Mouse (Mus musculus) hindbrain, embryonic 14.5 days (tissue): ENCODE measurements around the gene Zgpat. TPM values are rescaled to one million over a fixed set of nuclear protein-coding genes. Genes with fewer than 3 reads are reported as not detected.
A peak's percentile ranks its signal among the peaks of the same experiment; 100 is the strongest.

Source experiments
- ATAC-seq: fragments of 200-750 bp; cut with Nextera tagmentation; 2 replicates; pipeline ENCODE4 v1.8.0; 2017; ENCODE audit warnings: moderate number of reproducible peaks, mild to moderate bottlenecking, moderate TSS enrichment, moderate library complexity; ENCODE audit not compliant: low FRiP score
- DNase-seq: peaks from one replicate; pipeline ENCODE4 v3.0.0-alpha.2; 2015; ENCODE audit warnings: low spot score
- H3K27ac ChIP-seq: fragments of 300-500 bp; sonication (generic); 2 replicates; pipeline ENCODE4 v1.5.1; 2014; ENCODE audit warnings: mild to moderate bottlenecking, moderate library complexity
- H3K27me3 ChIP-seq: fragments of 300-500 bp; sonication (generic); 2 replicates; pipeline ENCODE4 v1.6.1; 2014; ENCODE audit warnings: mild to moderate bottlenecking, low read length, mixed read lengths; ENCODE audit not compliant: control insufficient read depth, insufficient read depth
- H3K36me3 ChIP-seq: fragments of 300-500 bp; sonication (generic); replicated peaks from 2 replicates; pipeline ENCODE4 v1.6.1; 2014; ENCODE audit not compliant: control insufficient read depth, insufficient read depth
- H3K4me1 ChIP-seq: fragments of 300-500 bp; sonication (generic); replicated peaks from 2 replicates; pipeline ENCODE4 v1.6.1; 2014; ENCODE audit warnings: antibody characterized with exemption, low read length, mixed read lengths; ENCODE audit not compliant: control insufficient read depth, insufficient read depth
- H3K4me2 ChIP-seq: fragments of 300-500 bp; sonication (generic); replicated peaks from 2 replicates; pipeline ENCODE4 v1.6.1; 2014; ENCODE audit warnings: mild to moderate bottlenecking, moderate library complexity
- H3K4me3 ChIP-seq: fragments of 300-500 bp; sonication (generic); replicated peaks from 2 replicates; pipeline ENCODE4 v1.5.1; 2014; ENCODE audit warnings: mild to moderate bottlenecking, low read length
- H3K9ac ChIP-seq: fragments of 300-500 bp; sonication (generic); 2 replicates; pipeline ENCODE4 v1.6.1; 2014
- H3K9me3 ChIP-seq: fragments of 300-500 bp; sonication (generic); 2 replicates; pipeline ENCODE4 v1.6.1; 2016; ENCODE audit warnings: low read length; ENCODE audit not compliant: control insufficient read depth
- WGBS: fragments of 180-500 bp; shearing (Covaris S2); extraction: QIAGEN DNeasy Blood & Tissue Kit; methylation state at CpG from one replicate; pipeline ENCODE4 v1.1.7; 2014; 5-methylcytosine and 5-hydroxymethylcytosine counted together
- polyA plus RNA-seq: library from polyadenylated mRNA; unstranded; fragments of >200 nt; fragmentation: Nextera tagmentation; extraction: Ambion mirVana; gene quantifications from 2 replicates; pipeline ENCODE4 v1.2.1, GENCODE M21; 2014

Zgpat gene
- polyA plus RNA-seq, 1 experiment from 2014 or later: 67.6 TPM

DNA sequence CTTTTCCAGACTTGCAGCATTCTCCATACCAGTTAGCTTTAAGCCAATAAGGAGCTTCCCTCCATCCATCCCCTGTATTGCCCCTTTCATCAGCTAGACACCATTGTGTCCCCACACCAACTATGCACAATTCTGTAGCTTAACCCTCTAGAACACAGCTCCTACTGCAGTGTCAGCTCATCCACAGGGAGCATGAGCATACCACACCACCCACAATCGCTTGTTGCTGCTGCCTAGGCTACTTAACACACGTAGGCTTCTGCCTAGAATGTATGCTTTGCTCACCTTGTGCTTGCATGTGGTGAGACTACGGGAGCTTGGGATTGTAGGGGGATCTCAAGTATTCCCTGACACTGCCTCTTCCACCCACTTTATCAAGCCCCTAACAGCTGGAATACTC is 7.9 kb upstream of the Zgpat start:
- H3K9me3 ChIP-seq: no peaks in the 10 kb centered on the region
- 82% methylated on average over 3 of the region's 3 CpGs for WGBS
- H3K4me3 ChIP-seq: no peak overlapping the region
- H3K4me2 ChIP-seq: no peak overlapping the region
- no peak overlapping the region for H3K9ac ChIP-seq
- H3K36me3 ChIP-seq: peaks cover 94% of the 10 kb centered on the region
- H3K27me3 ChIP-seq: no peaks in the 10 kb centered on the region
- ATAC-seq: no peak
- no peaks in the 10 kb centered on the region for H3K4me1 ChIP-seq
- no peak for DNase-seq
- H3K27ac ChIP-seq: no peak overlapping the region

DNA sequence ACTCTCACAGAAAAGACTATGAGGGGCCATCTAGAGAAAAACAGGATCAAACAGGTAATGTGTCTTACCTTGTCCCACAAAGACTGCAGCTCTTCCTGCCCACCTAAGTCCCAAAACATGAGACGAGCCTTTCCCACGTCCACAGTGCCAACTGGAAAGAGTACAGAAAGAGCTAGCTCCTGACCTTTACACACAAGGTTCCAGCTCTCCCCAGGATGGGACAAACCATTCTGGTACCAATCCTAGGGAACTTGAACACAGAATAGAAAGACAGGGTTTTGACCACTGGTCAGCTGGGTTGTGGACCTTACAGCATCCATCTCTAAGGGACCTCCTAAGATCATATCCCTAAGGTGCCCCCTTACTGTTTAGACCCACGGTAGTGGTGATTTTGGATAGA is 782 bp upstream of the Zgpat start:
- no peak for DNase-seq
- Histone ChIP-seq H3K9me3 (no peaks in the 10 kb centered on the region), H3K4me3 (peak overlapping the region; percentile 90), H3K27ac (no peak overlapping the region), H3K27me3 (no peaks in the 10 kb centered on the region), H3K4me1 (peaks cover 35% of the 10 kb centered on the region), H3K9ac (peak overlapping the region; percentile 94), H3K4me2 (peak overlapping the region; percentile 94), H3K36me3 (peaks cover 42% of the 10 kb centered on the region)
- ATAC-seq: no peak
- WGBS: 79% methylated on average over 3 of the region's 3 CpGs

DNA sequence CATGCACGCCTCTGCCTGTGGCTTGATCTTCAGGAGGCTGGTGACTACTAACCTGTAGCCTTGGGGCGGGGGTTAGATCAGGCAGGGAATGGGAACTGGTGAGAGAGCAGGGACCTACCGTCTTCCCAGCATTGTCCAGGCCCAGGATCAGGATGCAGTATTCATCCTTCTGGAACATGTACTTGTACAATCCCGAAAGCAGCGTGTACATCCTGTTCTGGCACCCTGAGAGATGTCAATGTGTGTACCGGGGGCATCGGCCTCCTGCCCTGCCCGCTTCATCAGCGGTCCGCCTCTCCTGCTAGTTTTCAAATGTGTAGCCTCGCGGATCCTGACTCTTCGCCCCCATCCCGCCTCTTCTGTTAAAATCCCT is 255 bp upstream of the Zgpat start:
- Histone ChIP-seq H3K27me3 (no peaks in the 10 kb centered on the region), H3K27ac (peak overlapping the region; percentile 91), H3K4me2 (peak overlapping the region; percentile 94), H3K36me3 (peaks cover 37% of the 10 kb centered on the region), H3K4me3 (peak overlapping the region; percentile 90), H3K9ac (peak overlapping the region; percentile 94), H3K4me1 (peaks cover 35% of the 10 kb centered on the region), H3K9me3 (no peaks in the 10 kb centered on the region)
- 14% methylated on average over 14 of the region's 14 CpGs for WGBS
- DNase-seq (no peak), ATAC-seq (no peak)

DNA sequence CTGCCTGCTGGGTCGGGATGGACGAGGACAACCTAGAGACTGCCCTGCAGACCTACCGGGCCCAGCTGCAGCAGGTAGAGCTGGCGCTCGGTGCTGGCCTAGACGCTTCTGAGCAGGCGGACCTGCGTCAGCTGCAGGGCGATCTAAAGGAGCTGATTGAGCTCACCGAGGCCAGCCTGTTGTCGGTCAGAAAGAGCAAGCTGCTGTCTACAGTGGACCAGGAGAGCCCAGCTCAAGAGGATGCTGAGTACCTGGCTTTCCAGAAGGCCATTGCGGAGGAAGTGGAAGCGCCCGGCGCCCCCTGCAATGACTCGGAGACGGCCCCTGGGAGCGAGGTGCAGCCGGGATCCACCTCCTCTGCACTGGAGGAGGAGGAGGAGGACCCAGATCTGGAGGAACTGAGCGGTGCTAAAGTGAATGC is 937 bp downstream of the Zgpat start:
- H3K27me3 ChIP-seq: no peaks in the 10 kb centered on the region
- peaks cover 35% of the 10 kb centered on the region for H3K36me3 ChIP-seq
- peaks cover 35% of the 10 kb centered on the region for H3K4me1 ChIP-seq
- ATAC-seq: peak; percentile 70
- H3K4me2 ChIP-seq: peak overlapping the region; percentile 94
- H3K4me3 ChIP-seq: peak overlapping the region; percentile 90
- H3K9ac ChIP-seq: peak overlapping the region; percentile 94
- WGBS: 0% methylated on average over 20 of the region's 20 CpGs
- no peak for DNase-seq
- H3K9me3 ChIP-seq: no peaks in the 10 kb centered on the region
- H3K27ac ChIP-seq: peak overlapping the region; percentile 91

DNA sequence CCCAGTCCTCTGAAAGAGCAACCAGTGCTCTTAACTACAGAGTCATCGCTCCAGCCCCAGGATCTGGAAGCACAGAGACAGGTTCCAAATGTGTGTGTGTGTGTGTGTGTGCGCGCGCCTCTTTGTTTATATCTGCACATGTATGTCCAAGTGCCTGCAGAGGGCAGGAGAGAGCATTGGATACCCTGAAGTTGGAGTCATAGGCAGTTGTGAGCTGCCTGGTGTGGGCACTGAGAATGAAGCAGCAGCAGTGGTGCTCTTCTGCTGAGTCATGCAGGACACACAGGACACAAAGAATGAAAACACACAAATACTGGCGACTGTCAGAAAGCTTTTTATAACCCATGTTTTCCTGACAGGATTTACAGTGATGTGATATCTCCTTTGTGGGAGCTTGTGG is 5.3 kb downstream of the Zgpat start:
- no peak overlapping the region for H3K4me2 ChIP-seq
- WGBS: 98% methylated on average over 5 of the region's 5 CpGs
- peaks cover 15% of the 10 kb centered on the region; the same call in 1 of the 2 replicates for H3K36me3 ChIP-seq
- no peak overlapping the region for H3K9ac ChIP-seq
- peaks cover 28% of the 10 kb centered on the region for H3K4me1 ChIP-seq
- ATAC-seq: no peak
- H3K4me3 ChIP-seq: no peak overlapping the region
- no peaks in the 10 kb centered on the region for H3K27me3 ChIP-seq
- no peak overlapping the region for H3K27ac ChIP-seq
- H3K9me3 ChIP-seq: no peaks in the 10 kb centered on the region
- DNase-seq: no peak

DNA sequence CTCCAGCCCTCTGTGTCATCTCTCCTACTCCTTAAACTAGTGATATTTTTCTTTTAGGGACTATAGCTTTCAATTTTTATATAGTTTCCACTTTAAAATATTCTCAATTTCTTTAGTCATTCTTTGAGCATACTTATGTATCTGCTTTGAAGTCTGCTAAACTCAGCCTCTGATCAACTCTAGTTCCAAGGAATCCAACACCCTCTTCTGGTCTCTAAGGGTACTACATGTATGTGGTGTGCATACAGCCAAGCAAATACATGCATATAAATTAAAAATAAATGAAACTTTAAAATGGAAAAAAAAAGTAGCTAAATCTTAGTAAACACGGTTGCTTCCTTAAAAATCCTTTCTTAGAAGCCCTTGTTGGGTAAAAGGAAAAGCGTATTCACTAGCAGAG is 11.1 kb downstream of the Zgpat start:
- H3K27ac ChIP-seq: no peak overlapping the region
- ATAC-seq: no peak
- peak; percentile 44 for DNase-seq
- no peaks in the 10 kb centered on the region for H3K27me3 ChIP-seq
- no peak overlapping the region for H3K4me2 ChIP-seq
- peaks cover 27% of the 10 kb centered on the region for H3K36me3 ChIP-seq
- H3K4me3 ChIP-seq: no peak overlapping the region
- no peaks in the 10 kb centered on the region for H3K9me3 ChIP-seq
- no peaks in the 10 kb centered on the region for H3K4me1 ChIP-seq
- H3K9ac ChIP-seq: no peak overlapping the region
- 94% methylated on average over 2 of the region's 2 CpGs for WGBS

DNA sequence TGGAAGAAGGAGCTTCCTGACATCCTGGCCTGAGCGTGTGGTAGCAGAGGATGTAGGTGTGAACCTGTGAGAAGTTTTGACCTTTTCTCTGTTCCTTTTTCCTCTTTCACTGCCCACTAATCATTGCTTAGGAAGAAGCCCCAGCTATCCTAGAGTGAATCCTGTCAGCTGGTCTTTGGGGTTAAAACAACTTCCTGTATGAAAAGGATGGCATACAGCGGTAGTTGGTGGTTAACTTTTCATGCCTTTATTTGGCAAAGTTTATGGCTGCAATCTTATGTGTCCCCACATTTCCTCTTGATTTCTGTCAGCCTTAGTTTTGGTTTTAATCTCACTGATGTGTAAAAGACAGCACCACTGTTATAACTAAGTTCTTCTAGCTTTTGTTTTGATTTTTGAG is 12.5 kb downstream of the Zgpat start:
- DNase-seq: no peak
- H3K9me3 ChIP-seq: no peaks in the 10 kb centered on the region
- no peak overlapping the region for H3K27ac ChIP-seq
- no peaks in the 10 kb centered on the region for H3K4me1 ChIP-seq
- 85% methylated on average over 2 of the region's 2 CpGs for WGBS
- no peak overlapping the region for H3K4me2 ChIP-seq
- no peak overlapping the region for H3K9ac ChIP-seq
- H3K4me3 ChIP-seq: no peak overlapping the region
- ATAC-seq: no peak
- peaks cover 39% of the 10 kb centered on the region for H3K36me3 ChIP-seq
- no peaks in the 10 kb centered on the region for H3K27me3 ChIP-seq

DNA sequence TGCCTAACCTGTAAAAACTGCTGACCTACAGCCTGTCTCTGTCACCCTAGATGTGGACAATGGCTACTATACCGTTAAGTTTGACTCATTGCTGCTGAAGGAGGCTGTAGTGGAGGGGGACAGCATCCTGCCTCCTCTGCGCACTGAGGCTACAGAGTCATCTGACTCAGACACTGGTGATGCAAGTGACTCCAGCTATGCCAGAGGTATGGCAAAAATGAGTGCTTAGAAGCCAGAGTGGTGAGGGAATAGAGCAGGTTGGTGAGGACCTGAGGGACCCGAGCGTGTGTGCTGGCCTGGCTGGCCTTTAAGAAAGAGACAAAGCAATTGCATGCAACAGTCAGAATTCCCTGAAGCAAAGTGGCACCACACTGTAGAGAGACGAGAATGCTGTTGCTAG is 14.0 kb downstream of the Zgpat start:
- H3K4me1 ChIP-seq: no peaks in the 10 kb centered on the region
- no peak overlapping the region for H3K9ac ChIP-seq
- no peak overlapping the region for H3K4me3 ChIP-seq
- ATAC-seq (no peak), DNase-seq (no peak)
- peaks cover 54% of the 10 kb centered on the region for H3K36me3 ChIP-seq
- WGBS: 97% methylated on average over 5 of the region's 5 CpGs
- H3K4me2 ChIP-seq: no peak overlapping the region
- H3K9me3 ChIP-seq: no peaks in the 10 kb centered on the region
- no peaks in the 10 kb centered on the region for H3K27me3 ChIP-seq
- no peak overlapping the region for H3K27ac ChIP-seq

DNA sequence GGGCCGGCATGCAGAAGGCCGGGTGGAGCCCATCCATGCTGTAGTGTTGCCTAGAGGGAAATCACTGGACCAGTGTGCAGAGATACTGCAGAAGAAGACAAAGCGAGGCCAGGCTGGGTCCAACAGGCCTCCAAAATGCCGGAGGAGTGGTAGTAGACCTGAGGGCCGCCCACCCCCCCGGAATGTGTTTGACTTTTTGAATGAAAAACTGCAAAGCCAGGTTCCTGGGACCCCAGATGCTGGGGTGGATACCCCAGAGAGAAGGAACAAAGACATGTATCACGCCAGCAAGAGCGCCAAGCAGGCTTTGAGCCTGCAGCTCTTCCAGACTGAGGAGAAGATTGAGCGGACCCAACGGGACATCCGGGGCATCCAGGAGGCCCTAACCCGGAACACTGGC is 15.1 kb downstream of the Zgpat start, which contains the start of gene Lime1:
Gene Lime1 (plus strand): TSS at position 301 of the 400 bp plus-strand sequence.
- 92% methylated on average over 12 of the region's 12 CpGs for WGBS

DNA sequence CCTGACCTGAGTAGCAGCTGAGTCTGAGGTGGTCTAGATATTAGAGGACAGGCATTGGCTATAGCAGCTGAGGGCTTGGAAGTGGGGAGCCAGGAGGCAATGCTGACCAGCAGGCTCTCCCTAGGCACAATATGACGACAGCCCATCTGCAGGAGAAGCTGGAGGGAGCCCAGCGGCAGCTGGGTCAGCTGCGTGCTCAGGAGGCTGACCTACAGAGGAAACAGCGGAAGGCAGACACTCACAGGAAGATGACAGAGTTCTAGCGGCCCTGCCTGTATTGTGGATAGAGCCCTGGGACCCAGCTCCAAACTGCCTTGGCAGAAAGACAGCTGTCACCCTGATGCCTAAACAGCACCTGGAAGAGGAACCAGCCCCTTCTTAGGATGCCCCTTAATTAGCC is 15.5 kb downstream of the Zgpat start:
- Histone ChIP-seq H3K9me3 (no peaks in the 10 kb centered on the region), H3K4me3 (no peak overlapping the region), H3K36me3 (peaks cover 64% of the 10 kb centered on the region), H3K27ac (no peak overlapping the region), H3K4me1 (no peaks in the 10 kb centered on the region), H3K9ac (no peak overlapping the region), H3K4me2 (no peak overlapping the region), H3K27me3 (no peaks in the 10 kb centered on the region)
- WGBS: 89% methylated on average over 5 of the region's 5 CpGs
- no peak for ATAC-seq
- no peak for DNase-seq

More for the DNA sequence above, 15.1 kb downstream of the Zgpat start, which contains the start of gene Lime1:
- H3K4me1 ChIP-seq: no peaks in the 10 kb centered on the region
- H3K27ac ChIP-seq: no peak within 1 kb of the TSS
- no peaks in the 10 kb centered on the region for H3K9me3 ChIP-seq
- DNase-seq (no peak), ATAC-seq (no peak)
- H3K36me3 ChIP-seq: peaks cover 60% of the 10 kb centered on the region
- H3K4me2 ChIP-seq: no peak within 1 kb of the TSS
- no peaks in the 10 kb centered on the region for H3K27me3 ChIP-seq
- H3K9ac ChIP-seq: no peak within 1 kb of the TSS
- H3K4me3 ChIP-seq: no peak within 1 kb of the TSS
